Mouse (Mus musculus): ENCODE measurements around the gene Tmem206.
A peak's percentile ranks its signal among the peaks of the same experiment; 100 is the strongest.

The Tmem206 gene

DNA sequence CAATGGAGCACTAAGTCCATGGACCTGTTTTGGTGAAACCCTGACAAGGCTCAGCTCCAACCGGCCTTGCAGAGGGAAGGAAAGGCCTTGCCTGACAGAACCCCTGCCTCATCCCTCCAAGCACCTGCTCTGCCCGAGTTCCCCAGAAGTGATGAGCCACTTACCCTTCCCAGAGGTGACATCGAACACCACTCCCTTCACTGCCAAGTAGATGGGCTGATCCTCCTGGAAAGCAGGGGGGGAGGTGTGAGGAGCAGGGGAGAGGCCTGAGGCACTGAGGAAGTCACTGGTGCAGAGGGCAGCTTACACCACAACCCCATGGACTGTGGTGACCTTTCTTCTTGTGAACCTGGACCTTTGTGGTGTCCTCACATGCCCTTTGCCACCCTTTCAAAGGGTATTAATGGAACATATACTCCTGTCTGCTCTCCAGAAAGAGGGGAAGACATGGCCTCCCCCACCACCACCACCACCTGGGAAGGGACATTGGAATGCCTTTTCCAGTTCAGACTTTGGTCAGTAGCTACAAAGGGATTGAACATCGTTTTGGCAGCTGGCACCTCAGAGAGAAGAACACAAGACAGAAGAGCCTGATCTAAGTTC is 14.3 kb upstream of the Tmem206 start:
- no peak for DNase-seq (ENCODE audit: low spot score)

DNA sequence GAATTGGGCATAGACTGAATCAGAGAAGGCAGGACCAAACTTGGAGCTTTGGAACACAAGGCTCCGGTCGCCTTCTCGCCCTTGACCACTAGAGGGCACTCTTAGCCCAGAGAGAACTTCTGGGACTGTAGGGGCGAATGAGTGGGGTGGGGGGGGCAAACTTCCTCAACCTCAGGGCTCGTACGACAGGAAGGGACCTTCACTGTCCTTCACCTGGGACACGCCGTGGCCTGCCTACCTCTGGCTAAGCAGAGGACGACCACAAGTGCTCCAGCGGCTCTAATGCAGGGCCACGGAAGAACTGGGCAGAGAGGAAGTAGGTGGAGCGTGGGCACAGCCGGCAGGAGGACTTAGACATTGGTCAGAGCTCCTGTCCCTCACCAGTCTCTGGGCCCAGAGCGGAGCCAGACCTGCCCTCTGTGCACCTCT is 13.2 kb upstream of the Tmem206 start:
- DNase-seq (ENCODE audit: low spot score) = peak; percentile 78

GRCm38 (mm10) chr1:191313158-191313557 is 12.6 kb upstream of the Tmem206 start:
- DNase-seq (ENCODE audit: low spot score) = no peak

DNA sequence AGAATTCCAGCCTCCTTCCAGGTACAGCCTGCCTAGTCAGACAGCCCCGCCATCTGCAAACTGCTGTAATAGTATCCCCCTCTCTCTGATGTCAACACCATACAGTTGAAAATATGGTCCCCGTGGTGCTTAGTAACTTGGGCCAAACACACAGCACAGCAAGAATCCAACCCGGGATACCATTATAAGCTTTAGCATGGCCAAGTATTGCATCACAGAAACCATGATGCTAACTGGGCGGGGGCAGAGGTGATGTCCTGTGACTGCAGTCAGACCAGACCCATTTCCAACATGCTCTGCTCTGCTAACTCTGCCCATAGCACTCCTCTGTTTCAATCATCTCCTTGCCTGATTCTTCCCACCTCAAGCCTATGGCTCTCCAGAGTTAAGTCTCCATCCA is 11.8 kb upstream of the Tmem206 start:
- DNase-seq (ENCODE audit: low spot score) = no peak

GRCm38 (mm10) chr1:191316818-191317217 is 8.9 kb upstream of the Tmem206 start:
- no peak for DNase-seq (ENCODE audit: low spot score)

DNA sequence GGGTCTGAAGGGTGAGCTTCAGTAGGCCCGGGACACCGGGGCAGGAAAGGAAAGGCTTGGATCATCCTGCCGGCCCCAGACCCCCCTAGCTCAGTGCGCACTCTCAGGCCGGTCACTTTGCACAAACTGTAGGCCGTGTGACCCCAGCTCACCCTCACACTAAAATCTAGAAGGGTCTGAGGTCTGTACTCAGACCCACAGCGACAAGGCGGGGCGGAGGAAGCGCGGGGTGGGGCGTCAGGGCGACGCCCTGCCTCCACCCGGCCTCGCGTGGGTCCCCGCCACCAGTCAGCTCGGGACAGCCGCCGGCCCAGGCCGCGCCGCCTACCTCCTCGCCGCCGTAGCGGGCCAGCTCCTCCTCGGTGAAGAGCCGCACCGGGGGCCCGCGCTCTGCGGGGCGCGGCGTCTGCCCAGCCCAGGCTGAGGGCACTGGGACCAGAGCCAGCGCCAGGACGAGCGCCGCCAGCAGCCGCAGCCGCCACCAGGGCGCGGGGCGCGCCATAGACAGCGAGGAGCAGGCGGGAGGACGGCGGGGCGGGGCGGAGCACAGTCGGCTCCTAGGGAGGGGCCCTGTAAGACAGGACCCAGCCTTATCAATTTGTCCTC is 8.0 kb upstream of the Tmem206 start, which contains the start of gene Nenf:
TSS of gene Nenf (minus strand) at position 604 of the 606 bp plus-strand sequence.
- peak; percentile 75 for DNase-seq (ENCODE audit: low spot score)

DNA sequence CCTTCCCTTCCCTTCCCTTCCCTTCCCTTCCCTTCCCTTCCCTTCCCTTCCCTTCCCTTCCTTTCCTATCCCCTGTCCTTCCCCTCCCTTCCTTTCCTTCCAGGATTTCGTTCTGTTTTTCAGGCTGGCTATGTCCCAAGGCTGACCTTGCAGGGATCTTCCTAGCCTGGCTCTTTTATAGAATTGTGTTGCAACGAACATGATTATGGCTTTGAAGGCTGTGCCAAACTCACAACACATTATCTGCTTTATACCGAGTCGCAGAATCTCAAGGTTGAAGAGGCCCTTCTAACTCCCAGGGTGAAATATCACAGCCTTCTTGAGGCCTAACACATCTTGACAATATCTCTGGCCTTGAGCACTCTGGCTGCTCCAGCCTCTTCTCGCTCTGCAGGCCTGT is 7.0 kb upstream of the Tmem206 start:
- DNase-seq (ENCODE audit: low spot score) = peak; percentile 40

DNA sequence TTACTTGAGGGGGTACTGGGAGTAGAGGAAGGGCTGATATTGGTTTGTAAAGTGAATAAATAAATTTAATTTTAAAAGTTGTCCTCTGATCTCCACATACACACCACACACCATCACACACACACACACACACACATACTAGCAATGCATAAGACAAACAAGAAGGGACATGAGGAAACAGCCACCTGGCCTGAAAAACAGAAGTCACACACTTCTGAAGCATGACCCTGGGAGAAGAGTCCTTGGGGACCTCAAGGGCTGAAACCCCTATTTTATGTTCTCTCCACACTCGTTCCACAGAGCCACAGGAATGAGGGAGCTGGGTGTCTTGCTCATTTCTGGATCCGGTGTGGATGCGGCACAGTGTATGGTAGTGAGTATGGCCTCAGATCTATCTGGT is 2.3 kb upstream of the Tmem206 start:
- no peak for DNase-seq (ENCODE audit: low spot score)

- peak; percentile 43 for DNase-seq (ENCODE audit: low spot score)
These were observed 750 bp upstream of the Tmem206 start for GRCm38 (mm10) chr1:191324733-191325590.

DNA sequence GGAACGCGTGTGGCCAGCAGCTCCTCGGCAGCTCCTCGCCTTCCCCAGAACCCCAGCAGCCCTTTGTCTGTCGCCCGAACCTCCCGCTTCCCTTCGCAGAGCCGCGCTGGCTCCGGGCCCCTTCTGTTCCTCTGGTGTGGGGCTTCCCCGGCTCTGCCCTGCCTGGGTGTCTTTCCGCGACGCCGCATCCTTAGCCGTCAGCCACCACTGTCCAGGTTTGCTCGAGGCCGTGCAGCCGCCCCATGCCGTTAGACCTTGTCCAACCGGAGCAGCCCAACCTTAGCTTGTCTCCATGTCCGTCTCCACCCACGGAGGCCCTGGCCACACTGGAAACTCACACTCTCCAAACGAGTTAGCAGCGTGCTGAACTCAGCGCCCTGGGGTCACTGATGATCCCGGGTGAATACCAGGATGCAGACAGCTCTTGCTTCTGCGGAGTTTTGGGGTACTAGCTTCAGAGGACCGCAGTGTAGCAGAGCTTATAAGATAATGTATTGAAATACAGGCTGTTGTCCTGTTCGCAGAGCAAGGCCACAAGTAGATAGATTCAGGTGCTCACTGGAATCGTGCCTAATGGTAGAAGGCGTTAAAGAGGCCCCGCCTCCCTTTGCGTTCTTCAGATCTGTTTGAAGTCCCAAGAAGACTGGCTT is 646 bp downstream of the Tmem206 start:
- peak; percentile 53 for DNase-seq (ENCODE audit: low spot score)

DNA sequence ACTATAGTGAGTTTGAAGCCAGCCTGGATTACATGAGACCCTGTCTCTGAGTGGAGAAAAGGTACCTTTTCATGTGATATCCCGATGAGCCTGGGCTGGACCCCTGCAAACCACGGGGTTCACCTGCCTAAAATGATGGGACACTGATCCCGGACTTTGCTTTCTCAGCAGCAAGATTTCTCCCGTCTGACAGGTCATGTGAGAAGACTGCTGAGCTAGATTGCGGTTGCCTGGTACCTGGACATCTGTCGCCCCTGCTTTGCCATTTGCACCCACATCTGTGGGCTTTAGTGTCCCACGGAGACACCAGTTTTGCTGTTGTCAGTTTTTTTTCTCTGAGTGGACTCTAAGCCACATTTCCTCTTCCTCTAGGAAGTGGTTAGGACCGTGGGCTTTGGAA is 1.5 kb downstream of the Tmem206 start:
- no peak for DNase-seq (ENCODE audit: low spot score)

DNA sequence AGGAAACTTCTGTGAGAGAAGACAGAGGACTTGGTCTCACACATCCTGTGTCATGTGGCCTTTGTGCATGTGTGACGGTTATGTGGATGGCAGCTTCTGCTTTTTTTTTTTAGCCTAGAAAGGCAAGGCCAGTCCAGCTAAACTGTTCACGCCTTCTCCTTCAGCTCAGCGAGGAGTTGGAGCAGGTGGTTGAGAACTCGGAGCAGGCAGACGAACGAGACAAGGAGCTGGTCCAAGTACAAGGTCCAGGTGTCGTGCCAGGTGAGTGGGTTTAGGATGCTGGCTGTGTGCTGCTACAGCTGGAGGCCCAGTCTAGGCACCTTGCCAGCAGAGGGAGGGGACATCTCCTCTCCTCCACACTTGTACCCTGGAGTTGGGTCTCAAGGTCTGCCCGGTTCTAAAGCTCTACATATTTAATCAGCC is 2.3 kb downstream of the Tmem206 start:
- no peak for DNase-seq (ENCODE audit: low spot score)

DNA sequence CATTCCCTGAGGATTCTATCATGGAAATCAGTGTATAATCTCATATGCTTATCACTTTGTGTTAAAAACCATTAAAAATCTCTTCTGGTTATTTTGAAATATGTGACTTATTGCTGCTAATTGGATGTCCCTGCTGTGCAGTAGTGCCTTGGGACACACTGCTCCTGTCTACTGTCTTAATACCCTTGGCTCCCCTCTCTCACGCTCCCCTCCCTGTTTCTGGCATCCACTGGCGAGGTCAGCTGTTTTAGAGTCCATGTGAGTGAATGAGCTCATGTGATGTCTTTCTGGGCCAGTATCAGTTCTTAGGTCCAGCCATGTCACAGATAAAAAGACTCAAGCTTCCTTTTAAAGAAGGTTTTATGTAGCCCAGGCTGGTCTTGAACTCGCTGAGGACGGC is 4.6 kb downstream of the Tmem206 start:
- DNase-seq (ENCODE audit: low spot score) = no peak

DNA sequence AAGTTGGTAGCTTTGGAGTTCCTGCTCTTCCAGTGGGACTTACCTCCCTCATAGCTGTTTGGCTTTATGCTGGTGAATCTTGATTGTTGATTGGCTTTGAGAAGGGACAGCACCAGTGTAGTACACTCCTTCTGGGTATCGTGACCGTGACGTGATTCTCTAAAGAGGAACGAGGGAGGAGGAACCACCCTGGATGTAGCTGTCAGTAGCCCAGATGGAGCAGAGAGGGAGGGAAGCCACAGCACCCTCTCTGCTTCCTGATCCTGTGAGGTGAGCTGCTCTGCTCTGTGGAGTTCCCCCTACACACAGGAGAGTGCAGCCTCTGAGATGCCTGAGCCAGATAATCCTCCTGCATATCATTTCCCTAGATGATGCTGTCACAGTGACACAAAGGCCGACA is 8.8 kb downstream of the Tmem206 start:
- DNase-seq (ENCODE audit: low spot score) = no peak

DNA sequence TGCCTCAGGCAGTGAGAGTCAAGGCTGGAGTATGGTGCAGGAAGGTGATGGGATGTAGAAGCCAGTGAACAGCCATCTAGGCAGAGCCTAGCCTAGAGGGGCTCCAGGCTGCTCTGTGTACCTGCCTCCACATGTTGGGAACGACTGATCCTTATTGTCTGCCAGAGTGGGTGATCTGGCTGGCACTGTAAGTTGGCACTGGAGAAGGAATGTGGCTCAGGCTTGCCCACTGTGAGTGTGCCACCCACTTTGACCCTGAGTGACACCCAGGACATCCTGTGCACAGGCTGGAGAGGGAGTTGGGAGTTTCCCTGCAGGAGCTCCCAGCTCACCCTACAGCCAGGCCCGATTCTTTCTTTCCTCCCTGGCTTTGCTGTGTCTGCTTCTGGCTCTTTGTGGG is 14.2 kb downstream of the Tmem206 start:
- DNase-seq (ENCODE audit: low spot score) = no peak

GRCm38 (mm10) chr1:191340530-191340929 is 14.8 kb downstream of the Tmem206 start:
- DNase-seq (ENCODE audit: low spot score) = no peak

GRCm38 (mm10) chr1:191347602-191348001 is 21.9 kb downstream of the Tmem206 start:
- no peak for DNase-seq (ENCODE audit: low spot score)

DNA sequence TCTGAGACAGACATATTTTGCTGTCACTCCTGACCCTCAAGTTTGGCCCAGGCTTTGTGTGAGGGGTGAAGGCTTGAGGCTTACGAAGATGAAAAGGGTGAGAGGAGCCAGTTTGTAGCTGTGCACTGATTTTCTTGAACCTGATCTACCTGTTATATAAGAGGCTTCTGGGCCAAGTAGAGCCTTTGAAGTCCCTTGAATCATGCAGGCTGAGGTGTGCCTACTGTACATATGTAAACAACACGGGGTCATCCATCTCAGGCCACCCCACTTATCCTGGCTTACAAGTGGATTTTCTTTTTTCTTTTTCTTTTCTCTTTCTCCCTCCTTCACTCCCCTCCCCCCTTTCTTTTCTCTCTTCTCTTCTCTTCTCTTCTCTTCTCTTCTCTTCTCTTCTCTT is 22.9 kb downstream of the Tmem206 start:
- DNase-seq (ENCODE audit: low spot score) = no peak

- no peak for DNase-seq (ENCODE audit: low spot score)
These were observed 23.3 kb downstream of the Tmem206 start for GRCm38 (mm10) chr1:191348996-191349395.

- DNase-seq (ENCODE audit: low spot score) = no peak
These were observed 23.9 kb downstream of the Tmem206 start for GRCm38 (mm10) chr1:191349486-191350037.

GRCm38 (mm10) chr1:191350355-191350754 is 24.6 kb downstream of the Tmem206 start:
- no peak for DNase-seq (ENCODE audit: low spot score)

DNA sequence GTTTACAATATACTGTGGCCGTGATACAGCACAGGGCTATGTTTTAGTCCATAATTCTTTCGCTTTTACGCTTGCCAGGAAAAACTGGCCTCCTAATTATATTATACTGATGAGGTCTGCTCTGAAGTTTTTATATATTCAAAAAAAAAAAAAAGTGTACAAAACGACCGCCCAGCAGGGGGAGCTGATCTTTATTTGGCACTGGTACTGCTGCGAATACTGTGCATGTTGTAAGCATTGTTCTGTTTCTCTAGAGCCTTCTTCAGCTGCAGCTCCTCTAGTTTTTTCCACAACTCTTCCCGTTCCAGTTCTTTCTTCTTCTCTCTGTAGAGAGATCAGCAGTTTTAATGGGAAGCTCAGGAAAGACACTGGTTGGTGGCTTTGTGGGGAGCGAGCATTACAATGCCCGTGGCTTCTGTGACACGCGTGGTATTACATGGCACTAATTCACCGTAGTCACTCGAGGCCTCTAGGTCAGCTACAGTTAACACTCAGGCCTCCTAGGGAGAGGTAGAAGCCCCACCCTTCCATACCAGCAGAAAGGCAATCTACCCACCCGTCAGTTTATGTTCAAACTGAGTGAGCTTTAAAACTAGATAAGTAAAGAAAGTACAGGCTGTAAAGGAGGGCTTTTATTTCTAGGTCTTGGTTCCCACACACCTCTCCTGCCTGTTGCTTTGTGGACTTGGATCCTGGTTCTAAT is 27.2 kb downstream of the Tmem206 start:
- peak; percentile 35 for DNase-seq (ENCODE audit: low spot score)

Data from c-Kit-positive CD71-positive TER-119-positive erythroid progenitor cells, embryonic 14.5 days (primary cell).